Mouse (Mus musculus) cerebellum, adult 2 months (tissue): ENCODE measurements around the gene Tek.

Experiments used
- CTCF ChIP-seq: fragments of 200-500 bp; IDR thresholded peaks from 2 replicates; pipeline ENCODE4 v1.5.1; 2011; ENCODE audit warnings: low read depth, mild to moderate bottlenecking, control low read depth, low read length, moderate library complexity, borderline replicate concordance; ENCODE audit not compliant: insufficient read depth
- POLR2A ChIP-seq: fragments of 200-500 bp; IDR thresholded peaks from 2 replicates; pipeline ENCODE4 v1.6.1; 2011; ENCODE audit warnings: low read length, control low read depth, borderline replicate concordance; ENCODE audit not compliant: insufficient read depth

- TF ChIP-seq CTCF: no peak
- no peak for TF ChIP-seq POLR2A
Measured at GRCm38 (mm10) chr4:94752512-94752911, 13.4 kb downstream of the Tek start.
